Mouse (Mus musculus) thymus, postnatal 14 days (tissue): ENCODE results near the gene Slc15a1.

Experiments
- DNase-seq: peaks from one replicate; pipeline ENCODE4 v3.0.0; 2021

The Slc15a1 gene

GRCm38 (mm10) chr14:121504781-121505484 is at the start of gene Slc15a1:
Gene Slc15a1 (minus strand): TSS chr14:121505252.
- no peak for DNase-seq

- peak; percentile 14 for DNase-seq
Observed at GRCm38 (mm10) chr14:121553785-121554184, 48.7 kb upstream of the Slc15a1 start.

- DNase-seq, result peak; percentile 49
Observed at GRCm38 (mm10) chr14:121552586-121552985, 47.5 kb upstream of the Slc15a1 start.

GRCm38 (mm10) chr14:121549834-121550233 is 44.8 kb upstream of the Slc15a1 start:
- DNase-seq, result no peak

GRCm38 (mm10) chr14:121547745-121548144 is 42.7 kb upstream of the Slc15a1 start:
- DNase-seq, result no peak

- no peak for DNase-seq
Observed at GRCm38 (mm10) chr14:121546621-121547020, 41.6 kb upstream of the Slc15a1 start.

- DNase-seq, result peak; percentile 30
Observed at GRCm38 (mm10) chr14:121545551-121546331, 40.7 kb upstream of the Slc15a1 start.

GRCm38 (mm10) chr14:121541262-121541661 is 36.2 kb upstream of the Slc15a1 start:
- DNase-seq, result no peak

GRCm38 (mm10) chr14:121534501-121534900 is 29.4 kb upstream of the Slc15a1 start:
- DNase-seq, result no peak

GRCm38 (mm10) chr14:121530853-121531252 is 25.8 kb upstream of the Slc15a1 start:
- DNase-seq, result no peak

GRCm38 (mm10) chr14:121527883-121528282 is 22.8 kb upstream of the Slc15a1 start:
- DNase-seq, result no peak

- DNase-seq, result no peak
Observed at GRCm38 (mm10) chr14:121527201-121527600, 22.1 kb upstream of the Slc15a1 start.

- DNase-seq, result no peak
Observed at GRCm38 (mm10) chr14:121521709-121522108, 16.7 kb upstream of the Slc15a1 start.

GRCm38 (mm10) chr14:121516881-121517280 is 11.8 kb upstream of the Slc15a1 start:
- DNase-seq, result no peak

- DNase-seq, result no peak
Observed at GRCm38 (mm10) chr14:121508929-121509328, 3.9 kb upstream of the Slc15a1 start.

GRCm38 (mm10) chr14:121506336-121506735 is 1.3 kb upstream of the Slc15a1 start:
- DNase-seq, result peak; percentile 6

GRCm38 (mm10) chr14:121505485-121505860 is 421 bp upstream of the Slc15a1 start:
- no peak for DNase-seq

- no peak for DNase-seq
Observed at GRCm38 (mm10) chr14:121500577-121500976, 4.5 kb downstream of the Slc15a1 start.

GRCm38 (mm10) chr14:121499769-121500168 is 5.3 kb downstream of the Slc15a1 start:
- DNase-seq, result no peak

GRCm38 (mm10) chr14:121497800-121498199 is 7.3 kb downstream of the Slc15a1 start:
- DNase-seq, result no peak

- DNase-seq, result no peak
Observed at GRCm38 (mm10) chr14:121495741-121496140, 9.3 kb downstream of the Slc15a1 start.

- DNase-seq, result no peak
Observed at GRCm38 (mm10) chr14:121495120-121495519, 9.9 kb downstream of the Slc15a1 start.

- DNase-seq, result no peak
Observed at GRCm38 (mm10) chr14:121494238-121494637, 10.8 kb downstream of the Slc15a1 start.

- no peak for DNase-seq
Observed at GRCm38 (mm10) chr14:121493712-121494111, 11.3 kb downstream of the Slc15a1 start.
